Mouse (Mus musculus): ENCODE measurements at regions not wholly inside any gene's neighbourhood (a gene's known extent, or its start where the extent isn't known, plus 50 kb on each side); places are given as distances from the start of the nearest gene placed in this dataset.

GRCm38 (mm10) chr15:13455560-13456219 is 282.2 kb upstream of the Cdh6 start:
- 66% methylated on average over 8 of the region's 8 CpGs for WGBS (ENCODE audit: insufficient replicate concordance)
- TF ChIP-seq CTCF (IDR thresholded peaks at IDR 0.05; ENCODE audit: low read depth) (no peak), EP300 (IDR thresholded peaks at IDR 0.05; ENCODE audit: low read depth) (no peak)
- no peak for ATAC-seq
- no peak for DNase-seq
- Histone ChIP-seq H3K9me3 (ENCODE audit: low read length) (no peaks in the 10 kb centered on the region), H3K9ac (replicated peaks) (no peak overlapping the region), H3K27ac (ENCODE audit: low read depth) (no peak overlapping the region), H3K36me3 (replicated peaks; ENCODE audit: insufficient read depth, low read length) (no peaks in the 10 kb centered on the region), H3K27me3 (ENCODE audit: insufficient read depth, low read length) (no peaks in the 10 kb centered on the region), H3K4me1 (ENCODE audit: insufficient read depth) (no peaks in the 10 kb centered on the region), H3K4me2 (ENCODE audit: low read depth, low read length) (no peak overlapping the region), H3K4me3 (ENCODE audit: low read depth, low read length) (no peak overlapping the region)

GRCm38 (mm10) chr15:13450385-13450784 is 276.9 kb upstream of the Cdh6 start:
- TF ChIP-seq EP300 (IDR thresholded peaks at IDR 0.05; ENCODE audit: low read depth) (no peak), CTCF (IDR thresholded peaks at IDR 0.05; ENCODE audit: low read depth) (no peak)
- ATAC-seq = no peak
- no peak overlapping the region for H3K27ac ChIP-seq (ENCODE audit: low read depth)
- no peak overlapping the region for H3K9ac ChIP-seq (replicated peaks)
- WGBS (ENCODE audit: insufficient replicate concordance) = 71% methylated on average over 5 of the region's 5 CpGs
- no peaks in the 10 kb centered on the region for H3K27me3 ChIP-seq (ENCODE audit: insufficient read depth, low read length)
- no peak for DNase-seq
- H3K4me1 ChIP-seq (ENCODE audit: insufficient read depth) = no peaks in the 10 kb centered on the region
- H3K36me3 ChIP-seq (replicated peaks; ENCODE audit: insufficient read depth, low read length) = no peaks in the 10 kb centered on the region
- no peak overlapping the region for H3K4me2 ChIP-seq (ENCODE audit: low read depth, low read length)
- H3K9me3 ChIP-seq (ENCODE audit: low read length) = no peaks in the 10 kb centered on the region
- H3K4me3 ChIP-seq (ENCODE audit: low read depth, low read length) = no peak overlapping the region

- Histone ChIP-seq H3K4me3 (ENCODE audit: low read depth, low read length) (no peak overlapping the region), H3K4me2 (ENCODE audit: low read depth, low read length) (no peak overlapping the region), H3K36me3 (replicated peaks; ENCODE audit: insufficient read depth, low read length) (no peaks in the 10 kb centered on the region), H3K4me1 (ENCODE audit: insufficient read depth) (no peaks in the 10 kb centered on the region), H3K9ac (replicated peaks) (no peak overlapping the region), H3K27ac (ENCODE audit: low read depth) (no peak overlapping the region), H3K27me3 (ENCODE audit: insufficient read depth, low read length) (no peaks in the 10 kb centered on the region), H3K9me3 (ENCODE audit: low read length) (no peaks in the 10 kb centered on the region)
- ATAC-seq (no peak), DNase-seq (no peak)
- 75% methylated on average over 1 of the region's 1 CpGs for WGBS (ENCODE audit: insufficient replicate concordance)
- TF ChIP-seq EP300 (IDR thresholded peaks at IDR 0.05; ENCODE audit: low read depth) = no peak
Observed at GRCm38 (mm10) chr15:13434608-13435007, 261.1 kb upstream of the Cdh6 start.

GRCm38 (mm10) chr15:13432971-13433370 is 259.5 kb upstream of the Cdh6 start:
- H3K4me3 ChIP-seq (ENCODE audit: low read depth, low read length) = no peak overlapping the region
- H3K36me3 ChIP-seq (replicated peaks; ENCODE audit: insufficient read depth, low read length) = no peaks in the 10 kb centered on the region
- H3K9me3 ChIP-seq (ENCODE audit: low read length) = no peaks in the 10 kb centered on the region
- H3K27ac ChIP-seq (ENCODE audit: low read depth) = no peak overlapping the region
- WGBS (ENCODE audit: insufficient replicate concordance) = 36% methylated on average over 2 of the region's 2 CpGs
- no peaks in the 10 kb centered on the region for H3K4me1 ChIP-seq (ENCODE audit: insufficient read depth)
- TF ChIP-seq CTCF (IDR thresholded peaks at IDR 0.05; ENCODE audit: low read depth) (no peak), EP300 (IDR thresholded peaks at IDR 0.05; ENCODE audit: low read depth) (no peak)
- no peaks in the 10 kb centered on the region for H3K27me3 ChIP-seq (ENCODE audit: insufficient read depth, low read length)
- no peak for DNase-seq
- no peak for ATAC-seq
- H3K4me2 ChIP-seq (ENCODE audit: low read depth, low read length) = no peak overlapping the region
- no peak overlapping the region for H3K9ac ChIP-seq (replicated peaks)

GRCm38 (mm10) chr15:13419616-13420015 is 246.1 kb upstream of the Cdh6 start:
- 33% methylated on average over 3 of the region's 3 CpGs for WGBS (ENCODE audit: insufficient replicate concordance)

GRCm38 (mm10) chr15:13410065-13410688 is 236.7 kb upstream of the Cdh6 start:
- no peak overlapping the region for H3K4me2 ChIP-seq (ENCODE audit: low read depth, low read length)
- no peaks in the 10 kb centered on the region for H3K9me3 ChIP-seq (ENCODE audit: low read length)
- ATAC-seq (no peak), DNase-seq (no peak)
- H3K27ac ChIP-seq (ENCODE audit: low read depth) = no peak overlapping the region
- H3K4me1 ChIP-seq (ENCODE audit: insufficient read depth) = no peaks in the 10 kb centered on the region
- 49% methylated on average over 11 of the region's 11 CpGs for WGBS (ENCODE audit: insufficient replicate concordance)
- no peak overlapping the region for H3K9ac ChIP-seq (replicated peaks)
- H3K36me3 ChIP-seq (replicated peaks; ENCODE audit: insufficient read depth, low read length) = no peaks in the 10 kb centered on the region
- TF ChIP-seq CTCF (IDR thresholded peaks at IDR 0.05; ENCODE audit: low read depth) (no peak), EP300 (IDR thresholded peaks at IDR 0.05; ENCODE audit: low read depth) (no peak)
- no peaks in the 10 kb centered on the region for H3K27me3 ChIP-seq (ENCODE audit: insufficient read depth, low read length)
- H3K4me3 ChIP-seq (ENCODE audit: low read depth, low read length) = no peak overlapping the region

More at GRCm38 (mm10) chr15:13419616-13420015, 246.1 kb upstream of the Cdh6 start:
- H3K4me1 ChIP-seq (ENCODE audit: insufficient read depth) = no peaks in the 10 kb centered on the region
- no peak overlapping the region for H3K4me2 ChIP-seq (ENCODE audit: low read depth, low read length)
- no peaks in the 10 kb centered on the region for H3K27me3 ChIP-seq (ENCODE audit: insufficient read depth, low read length)
- H3K9ac ChIP-seq (replicated peaks) = no peak overlapping the region
- TF ChIP-seq CTCF (IDR thresholded peaks at IDR 0.05; ENCODE audit: low read depth) = no peak
- no peak for TF ChIP-seq EP300 (IDR thresholded peaks at IDR 0.05; ENCODE audit: low read depth)
- no peak overlapping the region for H3K4me3 ChIP-seq (ENCODE audit: low read depth, low read length)
- no peak overlapping the region for H3K27ac ChIP-seq (ENCODE audit: low read depth)
- ATAC-seq (no peak), DNase-seq (no peak)
- no peaks in the 10 kb centered on the region for H3K9me3 ChIP-seq (ENCODE audit: low read length)
- no peaks in the 10 kb centered on the region for H3K36me3 ChIP-seq (replicated peaks; ENCODE audit: insufficient read depth, low read length)

Measured in liver, postnatal 0 days (tissue).